In the genomic region with DNA sequence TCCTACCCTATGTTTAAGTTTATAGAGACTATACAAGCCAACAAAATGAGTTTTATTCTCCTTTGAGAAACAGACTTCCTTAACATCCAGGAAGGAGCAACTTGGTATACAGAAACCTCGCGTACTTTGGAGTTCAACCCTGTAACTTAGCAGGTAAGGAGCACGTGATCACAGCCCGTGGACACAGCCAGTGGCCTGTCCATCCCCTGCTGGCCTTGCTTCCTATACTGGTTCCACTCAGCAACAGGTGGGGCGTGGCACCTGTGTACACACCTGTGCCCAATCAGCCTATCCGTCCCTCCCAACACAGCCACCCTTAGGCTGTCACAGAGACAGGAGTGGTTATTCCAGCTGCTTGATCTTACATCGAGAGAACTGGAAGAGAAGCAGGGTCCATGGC, we compare ENCODE assay signal across 8 mouse cellular contexts. TPM values are rescaled to one million over a fixed set of nuclear protein-coding genes. Genes with fewer than 3 reads are reported as not detected.
DNase-seq lines count a peak whose midpoint lies in the region; ATAC-seq and TF ChIP-seq lines count a peak whose summit lies in the region.

No protein-coding gene starts in this region.

- no peak overlapping the region for H3K9ac ChIP-seq in lung, embryonic 14.5 days

- peaks cover 7% of the 10 kb centered on the region for H3K4me1 ChIP-seq in lung, embryonic 14.5 days (ENCODE audit: insufficient read depth)

- ATAC-seq in lung, embryonic 14.5 days (ENCODE audit: insufficient read depth), result peak; percentile 35; the same call in 1 of the 2 replicates

- WGBS in lung, embryonic 14.5 days, result 71% methylated on average over 7 of the region's 7 CpGs

- H3K9me3 ChIP-seq in lung, embryonic 14.5 days (ENCODE audit: low read depth, low read length), result no peaks in the 10 kb centered on the region

- TF ChIP-seq CTCF in lung, embryonic 14.5 days (IDR thresholded peaks at IDR 0.05; ENCODE audit: low read depth), result no peak

- peak; percentile 13 for DNase-seq in urinary bladder, postnatal 14 days (ENCODE audit: low spot score)
- DNase-seq in urinary bladder, postnatal 10 days (ENCODE audit: low spot score), result no peak
- peak; percentile 79 for DNase-seq in kidney, adult 9 months
- no peak for DNase-seq in lung, embryonic 14.5 days
- DNase-seq in yolk sac, embryonic 10.5 days (ENCODE audit: low spot score), result peak; percentile 60
- no peak for DNase-seq in adipocyte (ENCODE audit: low spot score)
- no peak for DNase-seq in natural killer cell, adult 2 months (ENCODE audit: low spot score in 2 of 2)
- DNase-seq in layer of hippocampus, postnatal 25 days (ENCODE audit: extremely low spot score in 1 of 2, low spot score in 1 of 2), result no peak

- H3K36me3 ChIP-seq in lung, embryonic 14.5 days (ENCODE audit: insufficient read depth), result no peaks in the 10 kb centered on the region

- no peaks in the 10 kb centered on the region for H3K27me3 ChIP-seq in lung, embryonic 14.5 days (ENCODE audit: insufficient read depth, low read length)

- H3K4me3 ChIP-seq in lung, embryonic 14.5 days (ENCODE audit: low read depth, low read length), result peak overlapping the region; percentile 94; the same call in 1 of the 2 replicates

- peak overlapping the region; percentile 77 for H3K4me2 ChIP-seq in lung, embryonic 14.5 days

- H3K27ac ChIP-seq in lung, embryonic 14.5 days (ENCODE audit: low read depth), result peak overlapping the region; percentile 90; the same call in 1 of the 2 replicates

RNA-seq across cellular contexts. Expression of a gene that starts 0.8 kb away (rescaled TPM):
- polyA plus RNA-seq in lung, embryonic 14.5 days (2014; fragmentation: Nextera tagmentation; extraction: Ambion mirVana), result 44.9 and 45.5 TPM in 2 replicates
- total RNA-seq in layer of hippocampus, postnatal 25 days (2021), result 10 to 100 TPM; 17.6 to 27.0 TPM

Comparison
In these comparisons a context has a peak if more than half of its experiments do, and no peak if none do; other contexts are left out.
1. DNase-seq: peak in urinary bladder, postnatal 14 days (single experiment), kidney, adult 9 months (single experiment) and yolk sac, embryonic 10.5 days (single experiment); none in urinary bladder, postnatal 10 days (single experiment), lung, embryonic 14.5 days (single experiment), adipocyte (single experiment), natural killer cell, adult 2 months (0 of 2) and layer of hippocampus, postnatal 25 days (0 of 2).